ENCODE assay signal across 11 mouse cellular contexts in genomic region chr7:58032975-58033374, GRCm38 (mm10).
A peak's percentile ranks its signal among the peaks of the same experiment; 100 is the strongest.
DNase-seq lines count a peak whose midpoint lies in the region; ATAC-seq and TF ChIP-seq lines count a peak whose summit lies in the region.
"Had no signal": no experiment of that assay in that cellular context is flagged by ENCODE, and none has a peak within 500 bp of the region (broad histone marks: within the 10 kb centered on the region; RNA-seq: fewer than 3 reads in every experiment).

No protein-coding gene starts in this region.

- H3K4me3 ChIP-seq in hindbrain, embryonic 11.5 days (ENCODE audit: low read depth, low read length): no peak overlapping the region
- no peak overlapping the region for H3K4me3 ChIP-seq in hindbrain, embryonic 10.5 days
- no peak overlapping the region for H3K4me3 ChIP-seq in liver, postnatal 0 days (ENCODE audit: low read depth, low read length)
- no peak overlapping the region for H3K4me3 ChIP-seq in E14TG2a.4 (replicated peaks; ENCODE audit: low read length)
- H3K4me3 ChIP-seq: forebrain, embryonic 15.5 days; gastrocnemius, adult 2 months; lung, embryonic 15.5 days had no signal

- no peaks in the 10 kb centered on the region for H3K4me1 ChIP-seq in hindbrain, embryonic 11.5 days (replicated peaks; ENCODE audit: control insufficient read depth, insufficient read depth, low read length)
- no peaks in the 10 kb centered on the region for H3K4me1 ChIP-seq in hindbrain, embryonic 10.5 days (replicated peaks)
- no peaks in the 10 kb centered on the region for H3K4me1 ChIP-seq in liver, postnatal 0 days (ENCODE audit: insufficient read depth)
- no peaks in the 10 kb centered on the region for H3K4me1 ChIP-seq in E14TG2a.4 (replicated peaks; ENCODE audit: low read depth, low read length)
- H3K4me1 ChIP-seq: forebrain, embryonic 15.5 days; lung, embryonic 15.5 days had no signal

- WGBS in hindbrain, embryonic 11.5 days: 78% methylated on average over 1 of the region's 1 CpGs
- WGBS in hindbrain, embryonic 10.5 days: 66% methylated on average over 1 of the region's 1 CpGs
- WGBS in liver, postnatal 0 days (ENCODE audit: insufficient replicate concordance): 76% methylated on average over 1 of the region's 1 CpGs

- no peaks in the 10 kb centered on the region for H3K27me3 ChIP-seq in hindbrain, embryonic 11.5 days (ENCODE audit: control insufficient read depth, insufficient read depth, low read length)
- no peaks in the 10 kb centered on the region for H3K27me3 ChIP-seq in hindbrain, embryonic 10.5 days (ENCODE audit: insufficient read depth, poor library complexity, severe bottlenecking)
- H3K27me3 ChIP-seq in liver, postnatal 0 days (ENCODE audit: insufficient read depth, low read length): no peaks in the 10 kb centered on the region
- H3K27me3 ChIP-seq in E14TG2a.4 (ENCODE audit: insufficient read depth, low read length): no peaks in the 10 kb centered on the region
- H3K27me3 ChIP-seq: forebrain, embryonic 15.5 days; lung, embryonic 15.5 days had no signal

- H3K9ac ChIP-seq in hindbrain, embryonic 11.5 days (ENCODE audit: low read depth, low read length): no peak overlapping the region
- no peak overlapping the region for H3K9ac ChIP-seq in liver, postnatal 0 days (replicated peaks)
- H3K9ac ChIP-seq: forebrain, embryonic 15.5 days; lung, embryonic 15.5 days had no signal

- 0 out of 2 replicates have a peak, but pooled peaks have one; percentile 4 for TF ChIP-seq CTCF in liver, postnatal 0 days (IDR thresholded peaks at IDR 0.05; ENCODE audit: low read depth)
- peak; percentile 53 for TF ChIP-seq CTCF in E14TG2a.4 (conservative IDR thresholded peaks at IDR 0.05; ENCODE audit: low read length)

- H3K4me2 ChIP-seq in hindbrain, embryonic 11.5 days (replicated peaks; ENCODE audit: low read depth, low read length): no peak overlapping the region
- H3K4me2 ChIP-seq in liver, postnatal 0 days (ENCODE audit: low read depth, low read length): no peak overlapping the region
- H3K4me2 ChIP-seq: forebrain, embryonic 15.5 days; lung, embryonic 15.5 days had no signal

- no peaks in the 10 kb centered on the region for H3K36me3 ChIP-seq in hindbrain, embryonic 11.5 days (ENCODE audit: control insufficient read depth, insufficient read depth, low read length)
- H3K36me3 ChIP-seq in hindbrain, embryonic 10.5 days: no peaks in the 10 kb centered on the region
- H3K36me3 ChIP-seq in liver, postnatal 0 days (replicated peaks; ENCODE audit: insufficient read depth, low read length): no peaks in the 10 kb centered on the region
- no peaks in the 10 kb centered on the region for H3K36me3 ChIP-seq in E14TG2a.4 (ENCODE audit: insufficient read depth, low read length)
- H3K36me3 ChIP-seq: forebrain, embryonic 15.5 days; lung, embryonic 15.5 days had no signal

- no peak for ATAC-seq in hindbrain, embryonic 11.5 days (ENCODE audit: low FRiP score)
- ATAC-seq in liver, postnatal 0 days: no peak
- ATAC-seq: forebrain, embryonic 15.5 days; intestine, embryonic 16.5 days had no signal

- no peak for TF ChIP-seq EP300 in liver, postnatal 0 days (IDR thresholded peaks at IDR 0.05; ENCODE audit: low read depth)

- no peaks in the 10 kb centered on the region for H3K9me3 ChIP-seq in hindbrain, embryonic 11.5 days (ENCODE audit: control insufficient read depth, low read length)
- H3K9me3 ChIP-seq in hindbrain, embryonic 10.5 days: no peaks in the 10 kb centered on the region
- no peaks in the 10 kb centered on the region for H3K9me3 ChIP-seq in liver, postnatal 0 days (ENCODE audit: low read length)
- H3K9me3 ChIP-seq in E14TG2a.4 (ENCODE audit: low read length): no peaks in the 10 kb centered on the region
- H3K9me3 ChIP-seq: forebrain, embryonic 15.5 days; lung, embryonic 15.5 days had no signal

- DNase-seq in hindbrain, embryonic 11.5 days (ENCODE audit: low spot score): peak; percentile 6
- DNase-seq in hindbrain, embryonic 10.5 days (ENCODE audit: low spot score): no peak
- no peak for DNase-seq in liver, postnatal 0 days
- DNase-seq in liver (no peak), ZHBTc4 (ENCODE audit: low read depth, low spot score) (peak; percentile 42)
- DNase-seq in yolk sac, embryonic 10.5 days (ENCODE audit: low spot score): no peak
- DNase-seq: gastrocnemius, adult 2 months had no signal

- H3K27ac ChIP-seq in hindbrain, embryonic 11.5 days (ENCODE audit: low read depth, low read length): no peak overlapping the region
- H3K27ac ChIP-seq in hindbrain, embryonic 10.5 days: no peak overlapping the region
- no peak overlapping the region for H3K27ac ChIP-seq in liver, postnatal 0 days (ENCODE audit: low read depth)
- H3K27ac ChIP-seq: forebrain, embryonic 15.5 days; gastrocnemius, adult 2 months; lung, embryonic 15.5 days had no signal

Comparison
In these comparisons a context has a peak if more than half of its experiments do, and no peak if none do; other contexts are left out.
1. DNase-seq: peak in hindbrain, embryonic 11.5 days (single experiment) and ZHBTc4 (single experiment); none in hindbrain, embryonic 10.5 days (single experiment), liver, postnatal 0 days (single experiment), liver (single experiment) and yolk sac, embryonic 10.5 days (single experiment).